Mouse (Mus musculus): ENCODE measurements at regions not wholly inside any gene's neighbourhood (a gene's known extent, or its start where the extent isn't known, plus 50 kb on each side); places are given as distances from the start of the nearest gene placed in this dataset.

DNA sequence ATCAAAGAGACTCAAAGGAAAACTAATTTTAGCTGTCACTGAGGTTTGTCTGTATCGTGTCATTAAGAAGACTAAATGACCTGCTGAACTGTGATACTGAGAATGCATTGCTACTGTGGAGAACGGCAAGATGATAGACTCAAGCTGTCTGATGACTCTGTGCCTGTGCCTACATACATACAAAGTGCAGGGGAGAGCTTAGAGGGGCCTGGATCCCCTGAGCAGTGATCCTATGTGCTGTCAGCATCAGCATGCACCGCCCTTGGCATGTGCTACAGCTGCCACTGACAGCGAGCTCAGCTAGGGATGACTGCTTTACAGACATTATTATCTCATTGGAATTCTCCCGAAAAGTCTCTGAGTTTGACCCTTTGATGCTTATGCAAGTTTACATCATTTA is 157.7 kb upstream of the G2e3 start:
- no peak for TF ChIP-seq POLR2A (IDR thresholded peaks at IDR 0.05; ENCODE audit: borderline replicate concordance, extremely low read depth, insufficient read depth, insufficient read length, poor library complexity, severe bottlenecking)
- TF ChIP-seq CTCF (IDR thresholded peaks at IDR 0.05; ENCODE audit: borderline replicate concordance, extremely low read depth, insufficient read depth, insufficient read length) = no peak

All from brain, embryonic 14.5 days (tissue).